In genomic region chr17:87236725-87237650, GRCm38 (mm10) we compare ENCODE assay signal across 8 mouse cellular contexts. TPM values are rescaled to one million over a fixed set of nuclear protein-coding genes. Genes with fewer than 3 reads are reported as not detected.
DNase-seq lines count a peak whose midpoint lies in the region; ATAC-seq and TF ChIP-seq lines count a peak whose summit lies in the region.

No protein-coding gene starts in this region.

- H3K4me1 ChIP-seq in heart, embryonic 15.5 days (replicated peaks), result peaks cover 11% of the 10 kb centered on the region
- H3K4me1 ChIP-seq in midbrain, postnatal 0 days (ENCODE audit: insufficient read depth, low read length), result no peaks in the 10 kb centered on the region

- no peak overlapping the region for H3K27ac ChIP-seq in heart, embryonic 15.5 days
- H3K27ac ChIP-seq in midbrain, postnatal 0 days (ENCODE audit: low read depth, low read length), result no peak overlapping the region

- H3K9me3 ChIP-seq in heart, embryonic 15.5 days (replicated peaks), result no peaks in the 10 kb centered on the region
- 0 out of 2 replicates have a peak, but pooled peaks cover 12% of the 10 kb centered on the region for H3K9me3 ChIP-seq in midbrain, postnatal 0 days (ENCODE audit: low read length)

- H3K27me3 ChIP-seq in heart, embryonic 15.5 days, result no peaks in the 10 kb centered on the region
- no peaks in the 10 kb centered on the region for H3K27me3 ChIP-seq in midbrain, postnatal 0 days (ENCODE audit: insufficient read depth, low read length)

- DNase-seq in 3T3-L1 (ENCODE audit: low read depth, low spot score) (peak; percentile 86), adipocyte (ENCODE audit: low spot score) (peak; percentile 28)
- peak; percentile 16 to 19 for DNase-seq in left cerebral cortex, postnatal 36 days (ENCODE audit: low spot score in 2 of 2)
- DNase-seq in midbrain, postnatal 0 days (ENCODE audit: low spot score), result peak; percentile 56
- no peak for DNase-seq in spleen, postnatal 4 days (ENCODE audit: low spot score in 2 of 2)
- no peak for DNase-seq in cerebellum, adult 11 months
- DNase-seq in yolk sac, embryonic 10.5 days (ENCODE audit: low spot score), result no peak

- no peaks in the 10 kb centered on the region for H3K36me3 ChIP-seq in heart, embryonic 15.5 days
- no peaks in the 10 kb centered on the region for H3K36me3 ChIP-seq in midbrain, postnatal 0 days (ENCODE audit: insufficient read depth, low read length)

- 0 out of 2 replicates have a peak, but pooled peaks have one; percentile 18 for ATAC-seq in heart, embryonic 15.5 days (replicated peaks; ENCODE audit: insufficient number of reproducible peaks, insufficient read depth, low FRiP score, low read depth)
- ATAC-seq in midbrain, postnatal 0 days (ENCODE audit: low FRiP score), result 0 out of 2 replicates have a peak, but pooled peaks have one; percentile 47

- H3K9ac ChIP-seq in heart, embryonic 15.5 days, result no peak overlapping the region
- H3K9ac ChIP-seq in midbrain, postnatal 0 days (replicated peaks; ENCODE audit: low read length, poor library complexity, severe bottlenecking), result no peak overlapping the region

- peak; percentile 9; the same call in 1 of the 2 replicates for TF ChIP-seq CTCF in midbrain, postnatal 0 days (IDR thresholded peaks at IDR 0.05)

- peak overlapping the region; percentile 4; the same call in 1 of the 2 replicates for H3K4me2 ChIP-seq in heart, embryonic 15.5 days
- H3K4me2 ChIP-seq in midbrain, postnatal 0 days (ENCODE audit: low read depth, low read length, poor library complexity, severe bottlenecking), result no peak overlapping the region

- WGBS in heart, embryonic 15.5 days, result 35% methylated on average over 18 of the region's 18 CpGs
- 52% methylated on average over 18 of the region's 18 CpGs for WGBS in midbrain, postnatal 0 days

- no peak overlapping the region for H3K4me3 ChIP-seq in heart, embryonic 15.5 days
- no peak overlapping the region for H3K4me3 ChIP-seq in midbrain, postnatal 0 days (ENCODE audit: low read depth, low read length)

- intact Hi-C loops in left cerebral cortex, postnatal 36 days (cut with DNase I), result no loop called here

RNA-seq across cellular contexts. Expression of gene Mcfd2, which starts 28.7 kb away (rescaled TPM):
- 77.6 and 88.6 TPM in 2 replicates for polyA plus RNA-seq in heart, embryonic 15.5 days (2015; fragmentation: Nextera tagmentation; extraction: Ambion mirVana)
- total RNA-seq in left cerebral cortex, postnatal 36 days (2021), result 10 to 100 TPM; 50.3 to 55.8 TPM
- 27.8 and 38.0 TPM in 2 replicates for total RNA-seq in midbrain, postnatal 0 days (2014; rRNA removed)
- 35.5 and 36.9 TPM in 2 replicates for polyA plus RNA-seq in midbrain, postnatal 0 days (2015; fragmentation: Nextera tagmentation; extraction: Ambion mirVana)

RNA-seq across cellular contexts. Expression of gene Ttc7, which starts 45.7 kb away (rescaled TPM):
- 2.8 and 7.1 TPM in 2 replicates for polyA plus RNA-seq in heart, embryonic 15.5 days (2015; fragmentation: Nextera tagmentation; extraction: Ambion mirVana)
- 10 to 100 TPM; 13.1 to 14.7 TPM for total RNA-seq in left cerebral cortex, postnatal 36 days (2021)
- 5.3 and 13.9 TPM in 2 replicates for total RNA-seq in midbrain, postnatal 0 days (2014; rRNA removed)
- 9.9 and 11.1 TPM in 2 replicates for polyA plus RNA-seq in midbrain, postnatal 0 days (2015; fragmentation: Nextera tagmentation; extraction: Ambion mirVana)

Comparison
In these comparisons a context has a peak if more than half of its experiments do, and no peak if none do; other contexts are left out.
1. DNase-seq: peak in 3T3-L1 (single experiment), adipocyte (single experiment), left cerebral cortex, postnatal 36 days (2 of 2) and midbrain, postnatal 0 days (single experiment); none in spleen, postnatal 4 days (0 of 2), cerebellum, adult 11 months (single experiment) and yolk sac, embryonic 10.5 days (single experiment).